Mouse (Mus musculus) kidney, postnatal 25 days (tissue): ENCODE measurements around the gene Casq2.

Source experiments
- DNase-seq, 2 experiments: peaks; one replicate each; pipeline ENCODE4 v3.0.0; 2021; ENCODE audit warnings: mixed read lengths in 2 of 2

Casq2 gene

DNA sequence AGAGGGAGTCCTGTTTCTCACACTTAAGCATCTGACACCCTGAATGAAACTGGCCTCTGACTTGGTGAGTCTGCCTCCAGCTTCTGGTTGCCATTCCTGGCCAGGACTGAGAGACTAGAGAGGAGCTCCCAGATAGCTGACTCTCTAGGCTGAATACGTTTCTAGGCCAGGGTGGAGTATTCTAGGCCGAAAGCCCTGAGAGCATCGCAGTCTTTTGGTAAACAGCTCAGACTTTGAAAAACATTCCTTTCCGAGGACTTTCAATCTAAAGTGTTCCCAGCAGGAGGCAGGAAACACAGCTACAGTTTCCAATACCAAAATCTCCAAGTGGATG is 80.0 kb downstream of the Casq2 start:
- no peak for DNase-seq

GRCm38 (mm10) chr3:102166794-102167193 is 80.6 kb downstream of the Casq2 start:
- DNase-seq, result no peak

GRCm38 (mm10) chr3:102167555-102168210 is 81.5 kb downstream of the Casq2 start:
- DNase-seq, result no peak

GRCm38 (mm10) chr3:102169197-102169905 is 83.1 kb downstream of the Casq2 start:
- DNase-seq, result peak; percentile 94 to 96

GRCm38 (mm10) chr3:102174118-102174865 is 88.1 kb downstream of the Casq2 start:
- no peak for DNase-seq

- DNase-seq, result no peak
These were observed 89.5 kb downstream of the Casq2 start for GRCm38 (mm10) chr3:102175701-102176100.

DNA sequence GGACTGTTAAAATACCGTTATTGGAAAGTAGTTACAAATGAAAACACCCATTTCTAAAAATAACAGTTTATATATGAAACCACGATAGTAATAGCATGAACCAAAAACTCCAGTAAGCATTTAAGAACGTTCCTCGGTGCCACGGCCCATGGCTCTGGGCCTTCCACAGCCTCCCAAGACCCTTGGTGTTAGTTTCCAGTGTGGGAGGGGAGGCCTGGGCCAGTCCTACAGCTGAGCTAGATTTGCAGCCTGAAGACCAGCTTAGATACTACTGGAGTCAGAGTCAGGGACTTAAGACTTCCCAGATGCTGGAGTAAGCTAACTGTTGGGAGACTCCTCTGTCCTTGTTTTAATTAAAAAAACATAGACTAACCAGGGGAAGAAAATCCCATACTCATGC is 89.9 kb downstream of the Casq2 start:
- no peak for DNase-seq

DNA sequence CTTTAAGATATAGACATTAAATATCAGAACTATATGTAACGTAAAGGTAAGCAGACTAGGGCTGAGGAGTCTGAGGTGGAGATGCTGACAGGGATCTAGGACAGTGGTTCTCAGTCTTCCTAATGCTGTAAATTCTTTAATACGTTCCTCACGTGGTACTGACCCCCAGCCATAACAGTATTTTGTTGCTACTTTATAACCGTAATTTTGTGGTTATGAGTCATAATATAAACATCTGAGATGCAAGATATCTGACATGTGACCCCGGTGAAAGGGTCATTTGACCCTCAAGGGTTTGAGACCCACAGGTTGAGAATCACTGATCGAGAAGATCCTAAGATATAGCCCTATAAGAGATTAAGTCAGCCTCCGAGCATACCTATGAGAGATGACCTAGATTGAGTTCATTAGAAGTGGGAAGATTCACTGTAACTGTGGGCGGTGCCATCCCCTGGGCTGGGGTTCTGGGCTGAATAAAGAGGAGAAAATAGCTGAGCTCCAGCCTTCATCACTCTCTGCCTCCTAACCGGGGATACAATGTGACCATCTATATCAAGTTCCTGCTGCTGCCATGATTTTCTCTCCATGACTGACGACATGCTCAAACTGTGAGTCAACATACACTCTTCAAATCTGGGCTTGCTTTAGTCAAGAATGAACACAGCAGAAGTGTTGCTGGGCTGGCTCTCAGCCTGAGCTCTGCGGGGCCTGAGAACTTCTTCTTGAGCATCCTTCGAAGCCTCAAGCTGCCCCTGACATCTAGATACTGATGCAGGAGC is 91.8 kb downstream of the Casq2 start:
- no peak for DNase-seq

- DNase-seq, result no peak
These were observed 93.7 kb downstream of the Casq2 start for GRCm38 (mm10) chr3:102179869-102180268.

- DNase-seq, result peak in 1 of 2 experiments; percentile 49
These were observed 94.5 kb downstream of the Casq2 start for GRCm38 (mm10) chr3:102180746-102181145.

DNA sequence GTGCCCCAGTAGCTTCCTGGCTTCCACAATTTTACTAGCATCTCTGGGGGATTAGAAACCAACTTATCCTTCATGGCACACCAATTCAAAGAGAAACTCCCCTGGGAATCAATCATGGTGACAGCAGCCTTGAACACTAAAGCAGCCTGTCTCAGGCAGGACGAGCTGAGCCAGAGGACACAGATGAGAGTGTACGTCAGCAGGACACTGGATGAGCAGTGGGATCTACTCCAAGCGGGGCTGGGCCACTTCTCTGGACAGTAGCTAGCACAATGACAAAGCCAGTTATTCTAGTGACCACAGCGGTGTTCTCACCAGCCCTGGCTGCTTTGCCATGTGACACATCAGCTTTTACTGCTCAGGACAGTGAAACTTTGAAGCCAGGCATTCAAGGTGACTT is 95.0 kb downstream of the Casq2 start:
- no peak for DNase-seq

- DNase-seq, result no peak
These were observed 96.4 kb downstream of the Casq2 start for GRCm38 (mm10) chr3:102182601-102183000.

- no peak for DNase-seq
These were observed 98.5 kb downstream of the Casq2 start for GRCm38 (mm10) chr3:102184721-102185120.

- DNase-seq, result no peak
These were observed 101.2 kb downstream of the Casq2 start for GRCm38 (mm10) chr3:102187401-102187800.

GRCm38 (mm10) chr3:102188972-102189371 is 102.8 kb downstream of the Casq2 start:
- DNase-seq, result no peak

DNA sequence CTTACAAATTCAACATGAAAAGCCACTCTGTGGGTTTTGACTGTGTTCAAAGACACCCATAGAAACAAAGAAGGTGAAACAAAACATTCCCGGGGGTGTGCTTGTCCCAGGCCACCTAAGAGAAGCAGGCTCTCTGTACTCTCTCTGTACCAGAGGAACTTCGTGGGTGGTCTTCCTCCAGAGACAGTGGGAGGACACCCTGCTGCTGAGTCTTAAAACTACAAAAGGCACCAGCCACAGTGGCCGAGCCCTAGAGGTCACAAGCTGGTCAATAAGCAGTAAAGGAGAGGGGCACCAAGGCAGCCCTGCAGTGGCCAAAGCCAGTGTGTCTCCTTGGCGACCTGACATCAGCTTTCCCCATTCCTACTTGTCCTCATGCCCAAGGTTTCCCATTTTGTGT is 103.8 kb downstream of the Casq2 start:
- DNase-seq, result no peak

DNA sequence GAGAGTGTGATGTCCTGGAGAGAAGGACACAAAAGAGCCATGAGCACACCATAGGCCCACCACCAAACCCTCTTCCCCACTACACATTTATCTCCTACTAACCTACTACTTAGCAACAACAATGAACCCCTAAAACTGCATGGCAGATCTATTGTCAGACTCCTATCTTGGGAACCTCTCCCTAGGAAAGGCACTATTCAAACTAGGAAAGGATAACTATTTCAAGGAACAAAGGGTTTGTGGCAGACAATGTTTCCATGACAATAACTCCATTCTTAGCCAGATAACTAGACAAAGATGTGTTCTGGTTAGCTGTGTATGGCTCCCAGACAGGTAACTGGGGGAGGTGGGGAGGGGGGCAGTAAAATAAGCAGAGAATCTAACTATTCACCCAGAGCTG is 104.4 kb downstream of the Casq2 start:
- no peak for DNase-seq

GRCm38 (mm10) chr3:102191575-102191974 is 105.4 kb downstream of the Casq2 start:
- peak in 1 of 2 experiments; percentile 51 for DNase-seq

DNA sequence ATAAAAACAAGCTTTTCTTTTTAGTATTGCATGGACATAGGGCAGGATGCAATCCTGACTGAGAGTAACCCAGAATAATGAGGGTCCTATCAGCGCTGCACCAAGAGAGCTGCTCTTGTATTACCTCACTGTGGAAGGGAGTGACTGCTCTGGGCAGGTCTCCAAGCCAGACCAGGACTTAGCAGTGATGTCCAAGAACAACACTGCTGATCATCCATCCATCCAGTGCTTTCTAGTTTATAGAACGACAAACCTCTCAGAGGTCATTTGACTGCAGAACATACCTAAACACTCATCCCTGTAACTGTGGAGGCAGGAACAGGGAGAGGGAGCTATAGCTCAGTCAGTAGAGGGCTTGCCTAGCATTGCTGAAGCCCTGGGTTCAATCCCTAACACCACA is 106.4 kb downstream of the Casq2 start:
- peak; percentile 53 to 68 for DNase-seq

GRCm38 (mm10) chr3:102193488-102194290 is 107.5 kb downstream of the Casq2 start:
- DNase-seq, result peak; percentile 63 to 64

DNA sequence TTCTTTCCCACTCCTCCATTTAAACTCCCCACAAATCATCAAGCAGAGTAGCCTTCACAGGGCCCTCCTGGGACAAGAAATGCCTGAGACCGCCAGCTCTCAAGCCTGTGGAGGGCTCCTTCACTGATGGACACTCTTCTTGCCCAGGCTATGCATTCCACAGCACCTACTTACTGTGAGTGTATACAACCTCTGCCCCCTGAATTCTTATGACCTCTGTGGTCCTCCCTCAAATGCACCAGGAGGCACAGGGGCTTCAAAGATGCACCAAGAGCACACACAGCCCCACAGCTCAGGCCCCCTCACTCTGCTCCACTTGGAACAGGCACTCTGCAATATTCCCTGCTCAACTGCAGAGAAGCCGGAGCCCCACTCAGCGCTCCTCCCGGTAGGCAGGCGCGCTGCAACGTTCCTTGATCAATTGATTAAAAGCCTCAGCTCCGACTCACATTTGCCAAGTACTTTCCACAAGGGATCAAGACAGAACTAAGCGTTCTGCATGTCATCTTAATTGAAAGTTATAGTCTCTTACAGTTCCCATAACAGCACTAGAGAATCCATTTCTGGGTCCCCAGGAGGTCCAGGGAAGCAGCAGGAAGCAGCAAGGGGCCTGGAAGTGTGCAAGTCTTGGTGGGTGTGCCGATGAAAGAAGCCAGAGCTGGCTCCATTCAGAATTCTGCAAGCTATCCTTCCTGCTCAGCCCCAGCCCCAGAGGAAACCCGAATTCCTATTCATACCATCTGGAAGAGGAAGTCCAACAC is 108.3 kb downstream of the Casq2 start:
- DNase-seq, result no peak
